Mouse (Mus musculus) intestine, embryonic 14.5 days (tissue): ENCODE results near the gene Rexo2. TPM values are rescaled to one million over a fixed set of nuclear protein-coding genes. Genes with fewer than 3 reads are reported as not detected.
"Not testable (repeated sequence)": the region's sequence is repeated elsewhere in the genome, so short reads cannot be mapped to it uniquely, and the experiment has no call there.

Experiments used
- ATAC-seq: fragments of 200-750 bp; cut with Nextera tagmentation; replicated peaks from 2 replicates; pipeline ENCODE4 v1.8.0; 2017; ENCODE audit warnings: low read depth, moderate number of reproducible peaks, moderate TSS enrichment, moderate library complexity; ENCODE audit not compliant: low FRiP score, low TSS enrichment
- DNase-seq: peaks from one replicate; pipeline ENCODE4 v3.0.0-alpha.2; 2018; ENCODE audit warnings: low spot score
- H3K27ac ChIP-seq: fragments of 300-500 bp; sonication (generic); 2 replicates; pipeline ENCODE4 v1.5.1; 2014; ENCODE audit warnings: low read depth, mild to moderate bottlenecking, control low read depth
- H3K27me3 ChIP-seq: fragments of 300-500 bp; sonication (generic); replicated peaks from 2 replicates; pipeline ENCODE4 v1.6.1; 2014; ENCODE audit warnings: low read length, control low read depth; ENCODE audit not compliant: control insufficient read depth, insufficient read depth
- H3K36me3 ChIP-seq: fragments of 300-500 bp; sonication (generic); 2 replicates; pipeline ENCODE4 v1.6.1; 2014; ENCODE audit warnings: low read length, control low read depth; ENCODE audit not compliant: control insufficient read depth, insufficient read depth
- H3K4me1 ChIP-seq: fragments of 300-500 bp; sonication (generic); replicated peaks from 2 replicates; pipeline ENCODE4 v1.6.1; 2014; ENCODE audit warnings: low read length, control low read depth, mixed read lengths; ENCODE audit not compliant: control insufficient read depth, insufficient read depth
- H3K4me2 ChIP-seq: fragments of 300-500 bp; sonication (generic); 2 replicates; pipeline ENCODE4 v1.6.1; 2014; ENCODE audit warnings: low read length
- H3K4me3 ChIP-seq: fragments of 300-500 bp; sonication (generic); 2 replicates; pipeline ENCODE4 v1.5.1; 2014; ENCODE audit warnings: low read depth, low read length, control low read depth, mixed read lengths
- H3K9ac ChIP-seq: fragments of 300-500 bp; sonication (generic); 2 replicates; pipeline ENCODE4 v1.6.1; 2014; ENCODE audit warnings: mild to moderate bottlenecking, low read length
- H3K9me3 ChIP-seq: fragments of 300-500 bp; sonication (generic); 2 replicates; pipeline ENCODE4 v1.6.1; 2016; ENCODE audit warnings: low read length, control low read depth; ENCODE audit not compliant: control insufficient read depth
- WGBS: fragments of 180-500 bp; shearing (Covaris S2); extraction: QIAGEN DNeasy Blood & Tissue Kit; methylation state at CpG from one replicate; pipeline ENCODE4 v1.1.7; 2014; 5-methylcytosine and 5-hydroxymethylcytosine counted together
- polyA plus RNA-seq: library from polyadenylated mRNA; unstranded; fragments of >200 nt; fragmentation: Nextera tagmentation; extraction: Ambion mirVana; gene quantifications from 2 replicates; pipeline ENCODE4 v1.2.1, GENCODE M21; 2014

The Rexo2 gene
- polyA plus RNA-seq, 1 experiment from 2014 or later, result 90.9 TPM

DNA sequence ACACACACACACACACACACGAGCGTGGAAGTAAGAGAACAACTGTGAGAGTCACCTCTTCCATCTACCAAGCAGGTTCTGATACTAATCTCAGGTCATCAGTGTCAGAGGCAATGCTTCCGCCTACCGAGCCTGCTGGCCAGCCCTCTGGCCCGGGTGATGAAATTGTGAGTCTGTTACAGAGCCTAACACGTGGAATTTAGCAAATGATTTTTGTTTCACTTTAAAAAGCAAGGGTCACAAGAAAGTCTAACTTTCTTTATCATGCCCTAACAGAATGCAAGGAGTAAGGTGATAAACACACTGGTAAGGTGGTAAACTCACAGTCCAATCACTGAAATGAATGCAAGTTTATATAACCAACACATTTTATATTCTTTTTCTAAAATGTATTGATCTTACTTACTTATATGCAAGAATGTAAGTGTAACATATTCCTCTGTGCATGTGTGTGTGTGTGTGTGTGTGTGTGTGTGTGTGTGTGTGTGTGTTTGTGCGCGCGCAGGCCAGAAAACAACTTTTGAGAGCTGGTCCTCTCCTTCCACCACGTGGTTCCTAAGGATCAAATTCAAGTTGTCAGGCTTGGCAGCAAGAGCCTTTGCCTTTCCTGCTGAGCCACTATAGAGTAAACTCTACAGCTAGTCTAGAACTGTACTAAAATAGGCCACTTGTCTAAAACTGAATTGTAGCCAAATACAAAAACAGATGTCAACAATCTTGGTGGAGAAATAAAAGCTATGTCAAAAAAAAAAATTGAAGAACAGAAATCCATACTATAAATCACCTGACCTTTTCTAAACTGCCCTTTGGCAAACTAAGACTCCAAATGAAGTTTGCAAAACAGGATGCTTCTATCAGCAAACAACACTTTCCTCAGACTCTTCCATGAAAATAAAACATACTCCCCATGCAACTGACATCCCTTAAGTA, 3.9 kb downstream of the Rexo2 start:
- H3K4me1 ChIP-seq, result peaks cover 5% of the 10 kb centered on the region; the same call in 1 of the 2 replicates
- no peaks in the 10 kb centered on the region for H3K27me3 ChIP-seq
- no peak overlapping the region for H3K4me2 ChIP-seq
- WGBS, result 89% methylated on average over 10 of the region's 10 CpGs
- DNase-seq (no peak), ATAC-seq (no peak)
- H3K27ac ChIP-seq, result no peak overlapping the region
- H3K4me3 ChIP-seq, result no peak overlapping the region
- no peak overlapping the region for H3K9ac ChIP-seq
- H3K36me3 ChIP-seq, result peaks cover 39% of the 10 kb centered on the region
- H3K9me3 ChIP-seq, result no peaks in the 10 kb centered on the region

GRCm38 (mm10) chr9:48474367-48474766, 6.1 kb downstream of the Rexo2 start:
- no peaks in the 10 kb centered on the region for H3K27me3 ChIP-seq

GRCm38 (mm10) chr9:48473131-48473530, 7.3 kb downstream of the Rexo2 start:
- H3K9ac ChIP-seq, result no peak overlapping the region
- no peaks in the 10 kb centered on the region for H3K4me1 ChIP-seq
- H3K36me3 ChIP-seq, result peaks cover 50% of the 10 kb centered on the region
- no peaks in the 10 kb centered on the region for H3K9me3 ChIP-seq
- no peak overlapping the region for H3K4me2 ChIP-seq
- no peak overlapping the region for H3K27ac ChIP-seq
- WGBS, result 89% methylated on average over 12 of the region's 12 CpGs
- no peak overlapping the region for H3K4me3 ChIP-seq
- peak; percentile 3 for DNase-seq
- no peaks in the 10 kb centered on the region for H3K27me3 ChIP-seq
- no peak for ATAC-seq

More at GRCm38 (mm10) chr9:48474367-48474766, 6.1 kb downstream of the Rexo2 start:
- H3K27ac ChIP-seq, result no peak overlapping the region
- no peak overlapping the region for H3K9ac ChIP-seq
- peaks cover under 1% of the 10 kb centered on the region; the same call in 1 of the 2 replicates for H3K4me1 ChIP-seq
- no peak for ATAC-seq
- H3K36me3 ChIP-seq, result peaks cover 48% of the 10 kb centered on the region
- H3K4me3 ChIP-seq, result no peak overlapping the region
- H3K9me3 ChIP-seq, result no peaks in the 10 kb centered on the region
- no peak overlapping the region for H3K4me2 ChIP-seq
- WGBS, result 92% methylated on average over 9 of the region's 9 CpGs
- DNase-seq, result no peak

- Histone ChIP-seq H3K36me3 (peaks cover 56% of the 10 kb centered on the region), H3K9ac (no peak overlapping the region), H3K4me3 (no peak overlapping the region), H3K4me1 (no peaks in the 10 kb centered on the region), H3K9me3 (no peaks in the 10 kb centered on the region), H3K27me3 (no peaks in the 10 kb centered on the region), H3K27ac (no peak overlapping the region), H3K4me2 (no peak overlapping the region)
- no peak for ATAC-seq
- 87% methylated on average over 15 of the region's 15 CpGs for WGBS
- DNase-seq, result peak; percentile 4
Observed at GRCm38 (mm10) chr9:48472441-48473025, 7.9 kb downstream of the Rexo2 start.

- H3K27me3 ChIP-seq, H3K4me3 ChIP-seq, DNase-seq, H3K27ac ChIP-seq, H3K9ac ChIP-seq, H3K4me1 ChIP-seq, H3K9me3 ChIP-seq, ATAC-seq, H3K4me2 ChIP-seq: not testable (repeated sequence)
- WGBS, result 96% methylated on average over 5 of the region's 5 CpGs
- peaks cover 28% of the 10 kb centered on the region for H3K36me3 ChIP-seq
Observed at GRCm38 (mm10) chr9:48467471-48467870, 13.0 kb downstream of the Rexo2 start.

DNA sequence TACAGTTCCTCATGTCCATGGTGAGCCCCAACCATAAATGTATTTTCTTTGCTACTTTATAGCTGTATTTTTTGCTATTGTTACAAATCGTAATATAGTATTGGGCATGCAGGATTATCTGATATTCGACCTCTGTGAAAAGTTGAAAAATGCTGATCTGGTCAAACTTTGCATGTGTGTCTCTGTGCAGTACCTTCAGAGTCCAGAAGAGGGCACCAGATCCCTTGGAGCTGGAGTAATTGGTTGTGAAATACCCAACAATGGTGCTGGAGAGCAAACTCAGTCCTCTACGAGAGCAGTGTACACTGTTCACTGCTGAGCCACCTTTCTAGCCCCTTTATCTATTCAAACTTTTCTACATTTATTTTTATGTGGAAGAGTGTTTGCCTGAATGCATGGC, 13.6 kb downstream of the Rexo2 start:
- no peaks in the 10 kb centered on the region for H3K9me3 ChIP-seq
- no peak overlapping the region for H3K9ac ChIP-seq
- no peak overlapping the region for H3K4me3 ChIP-seq
- no peak overlapping the region for H3K27ac ChIP-seq
- H3K27me3 ChIP-seq, result no peaks in the 10 kb centered on the region
- DNase-seq (peak; percentile 83), ATAC-seq (no peak)
- H3K36me3 ChIP-seq, result peaks cover 27% of the 10 kb centered on the region
- H3K4me1 ChIP-seq, result no peaks in the 10 kb centered on the region
- no peak overlapping the region for H3K4me2 ChIP-seq
- 69% methylated on average over 3 of the region's 3 CpGs for WGBS

GRCm38 (mm10) chr9:48465671-48466070, 14.8 kb downstream of the Rexo2 start:
- WGBS, result 97% methylated on average over 3 of the region's 3 CpGs

GRCm38 (mm10) chr9:48461545-48461944, 18.9 kb downstream of the Rexo2 start:
- ATAC-seq, result no peak
- no peak for DNase-seq
- Histone ChIP-seq H3K27ac (no peak overlapping the region), H3K9ac (no peak overlapping the region), H3K27me3 (no peaks in the 10 kb centered on the region), H3K4me1 (no peaks in the 10 kb centered on the region), H3K9me3 (no peaks in the 10 kb centered on the region), H3K36me3 (no peaks in the 10 kb centered on the region), H3K4me3 (no peak overlapping the region), H3K4me2 (no peak overlapping the region)
- 69% methylated on average over 3 of the region's 3 CpGs for WGBS

More at GRCm38 (mm10) chr9:48465671-48466070, 14.8 kb downstream of the Rexo2 start:
- Histone ChIP-seq H3K9ac (no peak overlapping the region), H3K4me1 (no peaks in the 10 kb centered on the region), H3K4me2 (no peak overlapping the region), H3K27ac (no peak overlapping the region), H3K9me3 (no peaks in the 10 kb centered on the region), H3K36me3 (peaks cover 18% of the 10 kb centered on the region), H3K4me3 (no peak overlapping the region), H3K27me3 (no peaks in the 10 kb centered on the region)
- ATAC-seq (no peak), DNase-seq (no peak)
